8 mouse cellular contexts compared by ENCODE assay signal in the genomic region with DNA sequence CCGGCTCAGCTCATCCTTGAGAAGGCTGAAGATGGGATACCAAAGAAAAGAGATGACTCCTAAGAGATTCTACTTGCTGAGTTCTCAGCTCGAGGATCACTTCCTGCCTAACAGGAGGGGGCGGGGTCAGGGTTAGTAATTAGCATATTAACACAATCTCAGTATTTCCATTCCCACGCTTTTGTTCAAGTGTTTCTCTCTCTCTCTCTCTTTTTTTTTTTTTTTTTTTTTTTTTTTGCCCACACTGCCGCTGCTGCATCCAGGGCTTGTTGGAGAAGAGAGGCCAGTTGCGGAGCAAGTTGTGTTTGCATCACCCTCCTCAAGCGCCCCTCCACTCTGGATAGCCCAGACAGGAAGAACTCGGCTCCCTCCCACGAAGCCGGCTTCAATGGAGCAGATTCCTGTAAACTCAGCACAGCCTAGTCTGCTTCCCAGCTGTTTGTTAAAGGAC. TPM values are rescaled to one million over a fixed set of nuclear protein-coding genes. Genes with fewer than 3 reads are reported as not detected.
DNase-seq lines count a peak whose midpoint lies in the region; ATAC-seq lines count a peak whose summit lies in the region.

No protein-coding gene starts in this region.

- 7% methylated on average over 10 of the region's 10 CpGs for WGBS in hindbrain, embryonic 10.5 days
- 12% methylated on average over 10 of the region's 10 CpGs for WGBS in neural tube, embryonic 13.5 days

- peaks cover 5% of the 10 kb centered on the region for H3K27me3 ChIP-seq in hindbrain, embryonic 10.5 days (ENCODE audit: insufficient read depth, poor library complexity, severe bottlenecking)
- no peaks in the 10 kb centered on the region for H3K27me3 ChIP-seq in neural tube, embryonic 13.5 days

- peaks cover 35% of the 10 kb centered on the region for H3K4me1 ChIP-seq in hindbrain, embryonic 10.5 days (replicated peaks)
- H3K4me1 ChIP-seq in neural tube, embryonic 13.5 days (replicated peaks), result peaks cover 18% of the 10 kb centered on the region

- H3K36me3 ChIP-seq in hindbrain, embryonic 10.5 days, result no peaks in the 10 kb centered on the region
- H3K36me3 ChIP-seq in neural tube, embryonic 13.5 days, result no peaks in the 10 kb centered on the region

- peak overlapping the region; percentile 51 for H3K4me2 ChIP-seq in neural tube, embryonic 13.5 days

- DNase-seq in CD4-positive helper T cell, adult 2 months (ENCODE audit: low read depth, low spot score), result peak; percentile 18
- DNase-seq in c-Kit-positive CD71-negative TER-119-negative erythroid progenitor cells, embryonic 14.5 days (ENCODE audit: low read depth), result peak; percentile 1
- peak; percentile 48 for DNase-seq in hindbrain, embryonic 10.5 days (ENCODE audit: low spot score)
- DNase-seq in liver, result peak; percentile 11
- no peak for DNase-seq in adrenal gland, postnatal 25 days
- no peak for DNase-seq in layer of hippocampus, adult 9-10 months (ENCODE audit: low spot score)

- no peak overlapping the region for H3K9ac ChIP-seq in neural tube, embryonic 13.5 days

- ATAC-seq in neural tube, embryonic 13.5 days (ENCODE audit: low read depth), result 0 out of 2 replicates have a peak, but pooled peaks have one; percentile 63
- no peak for ATAC-seq in frontal cortex, adult (ENCODE audit: low TSS enrichment)

- no peaks in the 10 kb centered on the region for H3K9me3 ChIP-seq in hindbrain, embryonic 10.5 days
- no peaks in the 10 kb centered on the region for H3K9me3 ChIP-seq in neural tube, embryonic 13.5 days

- H3K27ac ChIP-seq in hindbrain, embryonic 10.5 days, result peak overlapping the region; percentile 73
- H3K27ac ChIP-seq in neural tube, embryonic 13.5 days (replicated peaks), result no peak overlapping the region

- peak overlapping the region; percentile 46 for H3K4me3 ChIP-seq in hindbrain, embryonic 10.5 days
- H3K4me3 ChIP-seq in neural tube, embryonic 13.5 days, result peak overlapping the region; percentile 22

RNA-seq across cellular contexts. Expression of a gene that starts 27.5 kb away (rescaled TPM):
- 0.90 and 1.1 TPM in 2 replicates for polyA plus RNA-seq in hindbrain, embryonic 10.5 days (2016; fragmentation: Nextera tagmentation; extraction: Ambion mirVana)
- 0.47 and 0.70 TPM in 2 replicates for polyA plus RNA-seq in neural tube, embryonic 13.5 days (2015; fragmentation: Nextera tagmentation; extraction: Ambion mirVana)
- total RNA-seq in adrenal gland, postnatal 25 days (2021), result 1.7 and 2.1 TPM in 2 replicates

RNA-seq across cellular contexts. Expression of a gene that starts 33.8 kb away (rescaled TPM):
- not detected in 2 replicates for polyA plus RNA-seq in hindbrain, embryonic 10.5 days (2016; fragmentation: Nextera tagmentation; extraction: Ambion mirVana)
- not detected in 2 replicates for polyA plus RNA-seq in neural tube, embryonic 13.5 days (2015; fragmentation: Nextera tagmentation; extraction: Ambion mirVana)
- total RNA-seq in adrenal gland, postnatal 25 days (2021), result not detected in 2 replicates

Comparison
In these comparisons a context has a peak if more than half of its experiments do, and no peak if none do; other contexts are left out.
1. DNase-seq: peak in CD4-positive helper T cell, adult 2 months (single experiment), c-Kit-positive CD71-negative TER-119-negative erythroid progenitor cells, embryonic 14.5 days (single experiment), hindbrain, embryonic 10.5 days (single experiment) and liver (single experiment); none in adrenal gland, postnatal 25 days (single experiment) and layer of hippocampus, adult 9-10 months (single experiment).